Mouse (Mus musculus) CD4-positive helper T cell, adult 2 months (primary cell): ENCODE measurements around the gene Fras1.

Source experiments
- DNase-seq: peaks from one replicate; pipeline ENCODE4 v3.0.0-alpha.2; 2012; ENCODE audit warnings: low read depth, missing footprints, low spot score

Fras1 gene

DNA sequence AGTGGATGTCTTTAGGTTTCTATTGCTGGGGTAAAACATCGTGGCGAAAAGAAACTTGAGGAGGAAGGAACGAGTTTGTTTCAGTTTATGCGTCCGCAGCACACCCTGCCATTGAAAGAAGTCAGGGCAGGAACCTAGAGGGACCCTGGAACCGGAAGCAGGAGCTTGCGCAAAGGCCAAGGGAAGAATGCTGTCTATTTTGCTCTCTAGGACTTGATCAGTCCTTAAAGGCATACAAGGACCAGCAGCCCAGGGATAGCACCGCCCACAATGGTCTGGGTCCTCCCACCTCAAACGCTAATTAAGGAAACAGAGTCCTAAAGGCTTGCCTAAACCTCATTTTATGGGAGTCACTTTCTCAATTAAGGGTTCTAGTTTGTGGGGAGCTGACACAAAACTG lies 418.7 kb downstream of the Fras1 start:
- DNase-seq, result no peak

DNA sequence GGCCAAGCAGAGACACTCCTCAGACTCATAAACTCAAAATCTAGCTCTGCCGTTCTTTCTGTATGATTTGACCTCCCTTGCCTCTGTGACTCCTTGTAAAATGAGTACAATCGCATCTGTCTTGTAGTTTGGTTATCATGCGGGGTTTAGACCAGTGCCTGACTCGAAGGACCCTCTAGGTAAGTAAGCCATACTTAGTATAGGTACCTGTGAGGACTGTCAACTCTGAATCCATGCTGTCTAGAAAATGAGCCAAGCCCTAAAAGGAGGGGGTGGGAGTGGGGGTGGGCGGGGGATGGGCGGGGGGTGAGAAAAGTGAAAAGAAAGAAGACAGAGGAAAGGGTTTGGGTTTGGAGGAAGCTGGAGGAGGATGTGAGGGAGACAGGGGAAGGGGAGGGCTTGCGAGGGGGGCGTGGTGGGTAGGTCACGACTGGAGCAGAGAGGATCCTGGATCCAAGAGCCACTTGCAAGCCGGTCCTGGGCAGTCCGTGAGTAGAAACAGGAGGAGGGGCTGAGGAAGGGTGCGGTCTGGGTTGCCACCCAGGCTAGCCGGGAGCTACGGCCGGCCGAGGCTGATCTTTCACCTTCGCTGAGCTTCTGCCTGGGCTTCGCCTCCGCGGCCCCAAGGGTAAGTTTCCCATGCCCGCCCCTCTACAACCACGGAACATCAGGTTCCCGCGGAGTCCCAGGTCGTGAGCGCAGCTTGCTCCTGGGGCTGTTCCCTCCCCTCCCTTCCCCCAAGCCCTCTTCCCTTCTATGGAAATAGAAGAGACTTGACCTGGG lies 419.4 kb downstream of the Fras1 start, which contains the start of gene Anxa3:
Gene Anxa3 (plus strand): TSS at position 404 of the 783 bp plus-strand sequence.
- no peak for DNase-seq

DNA sequence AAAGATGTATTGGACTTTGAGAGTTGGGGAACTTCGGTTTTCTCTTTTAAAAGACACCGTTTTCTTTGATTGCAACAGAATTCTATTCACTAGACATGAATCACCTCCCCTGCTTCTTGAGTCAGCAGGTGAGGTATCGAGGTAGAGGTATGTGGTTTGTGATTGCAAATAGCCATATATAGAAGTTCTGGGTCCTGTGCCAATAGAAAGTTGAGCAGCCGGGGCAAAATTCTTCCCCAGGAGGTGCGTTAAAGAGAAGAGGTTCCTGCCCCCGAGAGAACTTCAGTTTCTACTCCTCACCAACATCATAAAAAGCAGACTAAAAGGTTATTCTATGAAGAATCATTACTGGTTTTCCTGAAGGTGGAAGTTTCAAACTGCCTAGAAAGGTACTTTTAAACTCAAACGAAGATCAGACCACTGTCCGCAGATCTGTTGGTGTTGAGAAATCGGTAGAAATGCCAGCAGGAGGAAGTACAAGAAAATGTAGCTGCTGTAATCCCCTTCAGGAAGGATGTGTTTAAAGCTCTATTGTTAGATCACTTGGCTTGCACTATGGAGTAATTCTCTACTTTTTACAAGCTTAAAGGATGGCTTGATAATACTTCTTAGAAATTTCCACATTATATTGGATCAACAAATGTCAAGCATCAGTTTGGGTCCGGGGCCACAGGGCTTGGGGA lies 420.3 kb downstream of the Fras1 start:
- no peak for DNase-seq

DNA sequence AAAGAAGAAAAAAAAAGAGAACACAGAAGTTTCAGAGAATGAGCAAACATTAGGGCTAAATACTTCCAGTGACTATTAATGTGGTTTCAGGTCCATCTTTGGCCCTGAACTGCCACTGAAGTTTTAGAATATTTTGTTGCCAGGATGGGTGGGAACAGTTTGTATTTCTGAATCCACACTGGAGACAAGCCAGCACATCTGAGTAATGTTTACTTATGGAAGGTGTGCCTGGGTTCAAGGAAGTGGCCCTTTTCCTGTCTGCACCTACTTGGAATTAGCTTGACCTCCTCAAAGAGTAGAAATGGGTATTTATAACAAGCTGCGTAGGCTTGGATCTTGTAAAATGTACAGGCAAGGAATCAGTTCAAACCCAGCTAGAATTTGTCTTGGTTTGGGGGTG lies 422.0 kb downstream of the Fras1 start:
- DNase-seq, result no peak

DNA sequence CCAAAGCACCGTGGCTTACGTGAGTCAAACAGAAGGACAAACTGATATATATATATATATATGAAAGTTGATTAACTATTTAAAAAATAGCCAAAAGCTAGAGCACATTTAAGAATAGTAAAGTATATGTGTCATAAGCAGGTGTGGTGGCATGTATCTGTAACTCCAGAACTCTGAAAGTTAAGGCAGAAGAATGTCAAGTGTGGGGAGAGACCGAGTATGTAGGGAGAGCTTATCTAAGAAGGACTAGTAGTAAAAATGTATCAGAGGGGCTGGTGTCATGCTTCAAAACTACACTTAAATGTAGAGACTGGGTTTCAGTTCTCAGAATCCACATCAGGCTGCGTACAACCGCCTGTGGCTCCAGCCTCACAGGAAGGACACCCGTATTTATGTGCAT lies 423.7 kb downstream of the Fras1 start:
- no peak for DNase-seq

DNA sequence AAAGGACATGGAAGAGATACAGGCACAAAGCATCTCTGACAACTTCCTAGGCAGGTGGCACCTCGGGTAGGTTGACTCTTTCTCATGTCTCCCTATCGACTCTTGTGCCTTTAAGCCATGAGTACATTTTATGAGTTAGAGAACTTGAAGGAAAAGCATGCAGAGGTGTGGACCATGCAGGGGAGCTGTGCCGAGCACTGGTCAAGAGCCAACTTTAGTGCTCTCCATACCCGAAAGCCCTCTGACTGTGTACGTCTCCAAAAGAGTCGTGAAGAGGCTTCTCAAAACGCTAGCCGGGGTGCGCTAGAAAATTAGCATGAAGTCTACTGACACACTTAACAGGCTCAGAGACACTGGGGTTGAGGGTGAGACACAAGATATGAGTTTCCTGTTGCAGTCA lies 425.4 kb downstream of the Fras1 start:
- DNase-seq, result no peak

DNA sequence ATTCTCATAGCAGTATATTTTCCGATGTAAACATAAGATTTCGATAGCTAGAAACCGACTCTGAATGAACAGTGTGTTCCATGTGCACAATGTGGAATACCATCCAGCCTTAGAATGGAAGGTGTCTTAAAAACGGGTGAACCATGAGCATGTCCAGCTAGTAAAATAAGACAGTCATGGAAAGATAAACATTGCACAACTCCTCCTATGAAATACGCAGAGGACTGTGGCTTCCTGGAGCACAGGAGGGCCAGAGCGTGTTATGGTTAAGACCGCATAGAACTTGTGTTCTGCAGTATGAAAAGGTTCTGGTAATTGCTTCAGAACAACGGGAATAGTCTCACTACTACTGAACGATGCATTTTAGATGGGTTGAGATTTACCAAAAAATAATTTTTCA lies 426.2 kb downstream of the Fras1 start:
- DNase-seq, result no peak

DNA sequence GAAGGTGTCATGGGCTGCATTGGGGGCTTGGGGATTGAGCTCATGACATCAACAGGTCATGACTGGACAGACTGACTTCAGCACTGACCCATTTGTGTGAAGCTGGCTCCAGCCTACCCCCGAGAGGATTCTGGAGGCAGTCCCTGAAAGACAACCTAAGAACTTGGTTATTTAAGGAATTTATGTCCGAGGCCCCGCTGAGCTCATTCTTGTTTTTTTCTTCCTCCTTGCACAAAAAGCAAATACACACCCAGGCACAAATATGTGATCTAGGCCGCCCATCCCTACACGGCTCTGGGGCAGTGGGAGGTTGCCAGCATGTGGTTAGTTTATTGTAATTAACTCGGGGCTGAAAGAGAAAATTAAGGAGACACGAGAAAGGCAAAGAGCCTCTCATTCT lies 428.4 kb downstream of the Fras1 start:
- DNase-seq, result no peak

DNA sequence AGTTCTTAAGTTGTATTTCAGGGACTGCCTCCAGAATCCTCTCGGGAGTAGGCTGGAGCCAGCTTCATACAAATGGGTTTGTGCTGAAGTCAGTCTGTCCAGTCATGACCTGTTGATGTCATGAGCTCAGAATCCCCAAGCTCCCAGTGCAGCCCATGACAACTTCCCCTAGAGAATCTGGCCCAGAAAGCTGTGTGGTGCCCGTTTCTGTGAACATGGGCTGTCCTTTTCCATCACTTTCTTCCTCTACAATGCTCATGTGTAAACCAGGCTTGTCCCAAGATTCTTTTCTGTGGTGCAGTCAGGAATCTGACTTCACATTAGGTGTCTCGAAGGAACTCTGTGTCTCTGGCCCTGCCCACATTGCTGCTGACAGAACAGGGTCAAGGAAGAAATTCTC lies 429.3 kb downstream of the Fras1 start:
- DNase-seq, result no peak

DNA sequence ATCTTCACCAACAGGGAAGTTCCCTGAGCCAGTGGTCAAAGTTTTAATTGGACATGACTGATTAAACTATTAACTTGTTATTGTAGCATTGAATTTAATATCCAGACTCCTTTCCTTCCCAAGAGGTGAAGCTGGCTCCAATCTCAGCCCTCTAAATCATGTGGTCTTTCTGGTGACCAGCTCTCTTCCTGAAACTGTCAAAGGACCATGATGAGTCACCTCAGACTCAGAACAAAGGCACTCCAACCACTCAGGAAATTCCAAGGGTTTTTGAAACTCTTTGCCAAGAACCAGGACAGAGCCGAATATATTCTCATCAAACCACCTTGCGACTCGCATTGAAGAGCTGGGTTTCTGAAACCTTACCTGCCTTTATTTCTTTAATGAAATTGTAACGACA lies 430.5 kb downstream of the Fras1 start:
- no peak for DNase-seq

DNA sequence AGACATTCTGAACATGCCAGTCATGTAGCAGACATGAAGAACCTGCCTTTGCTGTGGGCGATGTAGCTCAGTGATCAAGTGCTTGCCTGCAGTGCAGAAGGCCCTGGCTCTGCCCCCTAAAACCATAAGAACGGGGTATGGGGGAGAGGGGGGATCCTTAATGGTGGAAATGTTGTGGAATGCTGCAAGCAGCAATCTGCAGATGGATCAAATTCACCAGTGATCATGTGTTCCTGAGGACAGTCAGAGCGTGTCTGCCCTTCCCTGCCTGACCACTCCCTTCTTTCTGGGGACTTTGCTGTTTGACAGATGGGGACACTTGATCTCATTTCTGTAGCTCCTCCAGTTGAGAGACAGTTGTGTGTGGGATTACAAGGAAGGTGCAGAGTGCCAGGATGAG lies 431.1 kb downstream of the Fras1 start:
- no peak for DNase-seq

DNA sequence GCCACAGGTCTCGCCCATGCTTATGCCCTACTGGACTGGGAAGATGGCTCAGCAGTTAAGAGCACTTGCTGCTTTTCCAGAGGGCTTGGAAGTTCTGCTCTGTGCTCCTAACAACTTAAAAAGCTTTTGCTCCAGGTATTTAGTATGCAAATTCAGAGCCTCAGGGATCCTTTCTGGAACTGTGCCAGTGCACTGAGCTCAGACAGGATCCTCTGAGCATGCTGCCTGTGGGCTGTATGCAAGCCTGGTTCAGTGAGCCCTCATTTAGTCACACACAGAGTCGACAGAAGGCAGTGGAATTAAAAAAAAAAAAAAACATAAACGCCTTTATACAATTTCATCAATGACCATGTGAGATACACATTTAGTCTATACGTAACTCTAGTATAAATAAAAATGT lies 436.9 kb downstream of the Fras1 start:
- no peak for DNase-seq

DNA sequence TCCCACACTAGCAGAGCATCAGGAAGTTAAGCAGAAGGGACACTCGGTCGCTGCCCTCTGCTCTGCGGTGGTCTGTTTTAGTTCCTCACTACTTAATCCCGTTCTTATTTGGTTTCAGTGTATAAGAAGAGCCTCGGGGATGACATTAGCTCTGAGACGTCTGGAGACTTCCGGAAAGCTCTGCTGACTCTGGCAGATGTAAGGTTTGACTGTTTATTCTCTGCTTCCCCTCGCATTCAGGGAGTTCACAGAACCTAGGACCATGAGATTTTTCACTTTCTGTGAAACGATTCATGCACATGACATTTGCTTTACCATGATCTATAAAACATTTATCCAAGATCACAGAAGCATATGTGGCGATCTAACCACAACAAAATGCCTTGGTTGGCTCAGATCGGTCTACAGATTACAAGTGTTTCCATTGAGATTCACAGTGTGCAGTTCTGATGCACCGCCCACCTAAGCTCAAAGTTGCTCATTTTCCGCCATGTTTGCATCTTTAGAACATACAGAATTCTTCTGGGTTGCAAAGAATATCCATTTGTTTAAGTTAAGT lies 451.1 kb downstream of the Fras1 start:
- peak; percentile 81 for DNase-seq

DNA sequence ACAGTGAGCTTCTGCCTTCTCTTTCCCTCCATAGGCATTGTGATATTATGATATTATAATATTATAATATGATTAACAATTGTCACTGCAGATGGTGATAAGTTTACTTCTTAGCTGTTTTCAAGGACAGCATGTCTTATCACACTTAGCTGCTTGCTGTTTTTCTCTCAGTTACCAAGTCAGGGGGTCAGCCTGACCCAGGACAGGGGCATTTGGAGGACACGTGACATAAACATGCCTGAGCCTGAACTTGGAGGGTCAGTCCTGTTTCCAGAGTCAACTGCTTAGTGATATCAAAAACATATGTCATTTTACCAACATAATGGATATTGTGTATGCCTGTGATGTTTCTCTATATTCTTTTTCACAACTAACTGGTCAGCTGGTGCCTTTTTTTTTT lies 453.4 kb downstream of the Fras1 start:
- DNase-seq, result no peak
